Mouse (Mus musculus): ENCODE results near the gene Krt9. TPM values are rescaled to one million over a fixed set of nuclear protein-coding genes. Genes with fewer than 3 reads are reported as not detected.
"Not testable (repeated sequence)": the region's sequence is repeated elsewhere in the genome, so short reads cannot be mapped to it uniquely, and the experiment has no call there.

The Krt9 gene
- not detected in 2 replicates for polyA plus RNA-seq (2015; fragmentation: Nextera tagmentation; extraction: Ambion mirVana)

- ATAC-seq (ENCODE audit: insufficient read depth, low FRiP score, low read depth), result no peak
Measured at GRCm38 (mm10) chr11:100192992-100193391, at the start of gene Krt9. TSS of gene Krt9 (minus strand) at chr11:100193246.

GRCm38 (mm10) chr11:100240272-100240671, 47.2 kb upstream of the Krt9 start:
- WGBS, result 86% methylated on average over 4 of the region's 4 CpGs
- H3K4me2 ChIP-seq; H3K36me3 ChIP-seq; H3K4me3 ChIP-seq (replicated peaks); ATAC-seq (ENCODE audit: insufficient read depth, low FRiP score, low read depth); H3K9me3 ChIP-seq; H3K27ac ChIP-seq; H3K27me3 ChIP-seq (replicated peaks); H3K9ac ChIP-seq; H3K4me1 ChIP-seq: not testable (repeated sequence)

More at GRCm38 (mm10) chr11:100192992-100193391, at the start of gene Krt9:
- no peaks in the 10 kb centered on the region for H3K9me3 ChIP-seq
- H3K4me2 ChIP-seq, result no peak within 1 kb of the TSS
- no peaks in the 10 kb centered on the region for H3K27me3 ChIP-seq (replicated peaks)
- no peak within 1 kb of the TSS for H3K4me3 ChIP-seq (replicated peaks)
- no peaks in the 10 kb centered on the region for H3K36me3 ChIP-seq
- WGBS, result 36% methylated on average over 9 of the region's 9 CpGs
- H3K27ac ChIP-seq, result no peak within 1 kb of the TSS
- no peaks in the 10 kb centered on the region for H3K4me1 ChIP-seq
- H3K9ac ChIP-seq, result no peak within 1 kb of the TSS

GRCm38 (mm10) chr11:100221741-100222140, 28.7 kb upstream of the Krt9 start:
- Histone ChIP-seq H3K4me1 (no peaks in the 10 kb centered on the region), H3K27me3 (replicated peaks) (no peaks in the 10 kb centered on the region), H3K9ac (no peak overlapping the region), H3K27ac (no peak overlapping the region), H3K9me3 (no peaks in the 10 kb centered on the region; the same call in 1 of the 2 replicates), H3K4me3 (replicated peaks) (no peak overlapping the region), H3K4me2 (no peak overlapping the region), H3K36me3 (no peaks in the 10 kb centered on the region)
- WGBS, result 63% methylated on average over 8 of the region's 8 CpGs
- no peak for ATAC-seq (ENCODE audit: insufficient read depth, low FRiP score, low read depth)

GRCm38 (mm10) chr11:100219304-100219703, 26.3 kb upstream of the Krt9 start:
- Histone ChIP-seq H3K36me3 (no peaks in the 10 kb centered on the region), H3K4me1 (no peaks in the 10 kb centered on the region), H3K4me2 (no peak overlapping the region), H3K4me3 (replicated peaks) (no peak overlapping the region), H3K9me3 (no peaks in the 10 kb centered on the region), H3K27me3 (replicated peaks) (no peaks in the 10 kb centered on the region), H3K27ac (no peak overlapping the region), H3K9ac (no peak overlapping the region)
- no peak for ATAC-seq (ENCODE audit: insufficient read depth, low FRiP score, low read depth)
- WGBS, result 76% methylated on average over 4 of the region's 4 CpGs

- Histone ChIP-seq H3K4me1 (no peaks in the 10 kb centered on the region), H3K27me3 (replicated peaks) (no peaks in the 10 kb centered on the region), H3K27ac (no peak overlapping the region), H3K4me3 (replicated peaks) (no peak overlapping the region), H3K36me3 (no peaks in the 10 kb centered on the region), H3K4me2 (no peak overlapping the region), H3K9ac (no peak overlapping the region), H3K9me3 (no peaks in the 10 kb centered on the region)
- WGBS, result 52% methylated on average over 6 of the region's 6 CpGs
- no peak for ATAC-seq (ENCODE audit: insufficient read depth, low FRiP score, low read depth)
Measured at GRCm38 (mm10) chr11:100208542-100208941, 15.5 kb upstream of the Krt9 start.

GRCm38 (mm10) chr11:100207498-100207897, 14.5 kb upstream of the Krt9 start, which contains the start of gene Krt14:
TSS of gene Krt14 (minus strand) at chr11:100207548.
- no peaks in the 10 kb centered on the region for H3K36me3 ChIP-seq
- H3K9me3 ChIP-seq, result no peaks in the 10 kb centered on the region
- no peak within 1 kb of the TSS for H3K9ac ChIP-seq
- H3K4me3 ChIP-seq (replicated peaks), result no peak within 1 kb of the TSS
- H3K4me1 ChIP-seq, result no peaks in the 10 kb centered on the region
- 75% methylated on average over 8 of the region's 8 CpGs for WGBS
- H3K27me3 ChIP-seq (replicated peaks), result no peaks in the 10 kb centered on the region
- no peak for ATAC-seq (ENCODE audit: insufficient read depth, low FRiP score, low read depth)
- H3K27ac ChIP-seq, result peak within 1 kb of the TSS; percentile 5; the same call in 1 of the 2 replicates
- H3K4me2 ChIP-seq, result no peak within 1 kb of the TSS

GRCm38 (mm10) chr11:100203448-100203847, 10.4 kb upstream of the Krt9 start:
- no peak for ATAC-seq (ENCODE audit: insufficient read depth, low FRiP score, low read depth)
- Histone ChIP-seq H3K4me3 (replicated peaks) (no peak overlapping the region), H3K9me3 (no peaks in the 10 kb centered on the region), H3K9ac (no peak overlapping the region), H3K36me3 (no peaks in the 10 kb centered on the region), H3K4me2 (no peak overlapping the region), H3K4me1 (no peaks in the 10 kb centered on the region), H3K27ac (no peak overlapping the region), H3K27me3 (replicated peaks) (no peaks in the 10 kb centered on the region)
- 14% methylated on average over 6 of the region's 6 CpGs for WGBS

GRCm38 (mm10) chr11:100202906-100203305, 9.9 kb upstream of the Krt9 start:
- no peaks in the 10 kb centered on the region for H3K36me3 ChIP-seq
- no peak for ATAC-seq (ENCODE audit: insufficient read depth, low FRiP score, low read depth)
- no peak overlapping the region for H3K4me3 ChIP-seq (replicated peaks)
- no peak overlapping the region for H3K27ac ChIP-seq
- H3K4me1 ChIP-seq, result no peaks in the 10 kb centered on the region
- no peaks in the 10 kb centered on the region for H3K27me3 ChIP-seq (replicated peaks)
- no peak overlapping the region for H3K9ac ChIP-seq
- H3K9me3 ChIP-seq, result no peaks in the 10 kb centered on the region
- WGBS, result 80% methylated on average over 4 of the region's 4 CpGs
- no peak overlapping the region for H3K4me2 ChIP-seq

- ATAC-seq (ENCODE audit: insufficient read depth, low FRiP score, low read depth), result no peak
- no peaks in the 10 kb centered on the region for H3K27me3 ChIP-seq (replicated peaks)
Measured at GRCm38 (mm10) chr11:100200104-100200820, 7.2 kb upstream of the Krt9 start.

GRCm38 (mm10) chr11:100198666-100199065, 5.6 kb upstream of the Krt9 start:
- Histone ChIP-seq H3K9me3 (no peaks in the 10 kb centered on the region), H3K9ac (no peak overlapping the region), H3K36me3 (no peaks in the 10 kb centered on the region), H3K4me2 (no peak overlapping the region), H3K27me3 (replicated peaks) (no peaks in the 10 kb centered on the region), H3K27ac (no peak overlapping the region), H3K4me3 (replicated peaks) (no peak overlapping the region), H3K4me1 (no peaks in the 10 kb centered on the region)
- 60% methylated on average over 4 of the region's 4 CpGs for WGBS
- ATAC-seq (ENCODE audit: insufficient read depth, low FRiP score, low read depth), result no peak

More at GRCm38 (mm10) chr11:100200104-100200820, 7.2 kb upstream of the Krt9 start:
- no peak overlapping the region for H3K4me2 ChIP-seq
- H3K9me3 ChIP-seq, result no peaks in the 10 kb centered on the region
- H3K27ac ChIP-seq, result no peak overlapping the region
- no peak overlapping the region for H3K9ac ChIP-seq
- H3K4me3 ChIP-seq (replicated peaks), result no peak overlapping the region
- WGBS, result 42% methylated on average over 8 of the region's 8 CpGs
- H3K4me1 ChIP-seq, result no peaks in the 10 kb centered on the region
- H3K36me3 ChIP-seq, result no peaks in the 10 kb centered on the region

GRCm38 (mm10) chr11:100191820-100192219, 1.2 kb downstream of the Krt9 start:
- Histone ChIP-seq H3K27ac (no peak overlapping the region), H3K9ac (no peak overlapping the region), H3K4me2 (no peak overlapping the region), H3K4me3 (replicated peaks) (no peak overlapping the region), H3K36me3 (no peaks in the 10 kb centered on the region), H3K9me3 (no peaks in the 10 kb centered on the region), H3K4me1 (no peaks in the 10 kb centered on the region), H3K27me3 (replicated peaks) (no peaks in the 10 kb centered on the region)
- no peak for ATAC-seq (ENCODE audit: insufficient read depth, low FRiP score, low read depth)
- WGBS, result 91% methylated on average over 3 of the region's 3 CpGs

- H3K9ac ChIP-seq, result no peak overlapping the region
- no peaks in the 10 kb centered on the region for H3K4me1 ChIP-seq
- no peak overlapping the region for H3K4me2 ChIP-seq
- no peaks in the 10 kb centered on the region for H3K36me3 ChIP-seq
- ATAC-seq (ENCODE audit: insufficient read depth, low FRiP score, low read depth), result no peak
- H3K4me3 ChIP-seq (replicated peaks), result no peak overlapping the region
- 80% methylated on average over 8 of the region's 8 CpGs for WGBS
- no peak overlapping the region for H3K27ac ChIP-seq
- H3K27me3 ChIP-seq (replicated peaks), result no peaks in the 10 kb centered on the region
- no peaks in the 10 kb centered on the region for H3K9me3 ChIP-seq
Measured at GRCm38 (mm10) chr11:100186736-100187135, 6.3 kb downstream of the Krt9 start.
